13 mouse cellular contexts compared by ENCODE assay signal in genomic region chr2:133761496-133761895, GRCm38 (mm10).
DNase-seq lines count a peak whose midpoint lies in the region; ATAC-seq and TF ChIP-seq lines count a peak whose summit lies in the region.
"Had no signal": no experiment of that assay in that cellular context is flagged by ENCODE, and none has a peak within 500 bp of the region (broad histone marks: within the 10 kb centered on the region; RNA-seq: fewer than 3 reads in every experiment).

No protein-coding gene starts in this region.

- no peak overlapping the region for H3K9ac ChIP-seq in liver, embryonic 16.5 days (ENCODE audit: low read depth, low read length)
- H3K9ac ChIP-seq in liver, embryonic 12.5 days = no peak overlapping the region
- H3K9ac ChIP-seq: embryonic facial prominence, embryonic 13.5 days; hindbrain, embryonic 12.5 days; limb, embryonic 15.5 days; midbrain, embryonic 15.5 days had no signal

- ATAC-seq in liver, embryonic 16.5 days (ENCODE audit: low read depth) = peak; percentile 68
- no peak for ATAC-seq in liver, embryonic 12.5 days
- ATAC-seq: midbrain, embryonic 15.5 days had no signal

- no peak overlapping the region for H3K4me3 ChIP-seq in gastrocnemius, adult 2 months
- no peak overlapping the region for H3K4me3 ChIP-seq in liver, embryonic 16.5 days (ENCODE audit: low read depth, low read length)
- no peak overlapping the region for H3K4me3 ChIP-seq in liver, embryonic 12.5 days
- H3K4me3 ChIP-seq: embryonic facial prominence, embryonic 13.5 days; hindbrain, embryonic 12.5 days; limb, embryonic 15.5 days; midbrain, embryonic 15.5 days had no signal

- H3K4me2 ChIP-seq in liver, embryonic 16.5 days (ENCODE audit: low read depth, low read length) = no peak overlapping the region
- H3K4me2 ChIP-seq in liver, embryonic 12.5 days = no peak overlapping the region
- H3K4me2 ChIP-seq: embryonic facial prominence, embryonic 13.5 days; hindbrain, embryonic 12.5 days; limb, embryonic 15.5 days; midbrain, embryonic 15.5 days had no signal

- WGBS in liver, embryonic 16.5 days (ENCODE audit: insufficient replicate concordance) = 65% methylated on average over 7 of the region's 7 CpGs
- 69% methylated on average over 7 of the region's 7 CpGs for WGBS in liver, embryonic 12.5 days (ENCODE audit: insufficient replicate concordance)

- DNase-seq in gastrocnemius, adult 2 months = peak; percentile 17
- DNase-seq in gastrocnemius, postnatal 10 days = no peak
- DNase-seq in brain, adult 2 months (ENCODE audit: low read depth, low spot score) = peak; percentile 23
- DNase-seq in lung, postnatal 25 days (ENCODE audit: low spot score) = peak; percentile 89
- no peak for DNase-seq in spleen, adult 12 weeks (ENCODE audit: low spot score)
- DNase-seq in right cerebral cortex, postnatal 10 days (ENCODE audit: low spot score in 2 of 2) = no peak
- DNase-seq: cerebellum, adult 11-12 months had no signal

- H3K4me1 ChIP-seq in liver, embryonic 16.5 days (ENCODE audit: control insufficient read depth, low read depth, low read length) = no peaks in the 10 kb centered on the region
- H3K4me1 ChIP-seq in liver, embryonic 12.5 days = no peaks in the 10 kb centered on the region
- H3K4me1 ChIP-seq: embryonic facial prominence, embryonic 13.5 days; hindbrain, embryonic 12.5 days; limb, embryonic 15.5 days; midbrain, embryonic 15.5 days had no signal

- intact Hi-C loops in gastrocnemius, adult 2 months (cut with DNase I) = no loop called here

- H3K9me3 ChIP-seq in liver, embryonic 16.5 days (replicated peaks; ENCODE audit: control insufficient read depth, low read length) = no peaks in the 10 kb centered on the region
- H3K9me3 ChIP-seq in liver, embryonic 12.5 days (replicated peaks) = no peaks in the 10 kb centered on the region
- H3K9me3 ChIP-seq: embryonic facial prominence, embryonic 13.5 days; hindbrain, embryonic 12.5 days; limb, embryonic 15.5 days; midbrain, embryonic 15.5 days had no signal

- no peaks in the 10 kb centered on the region for H3K27me3 ChIP-seq in liver, embryonic 16.5 days (ENCODE audit: control insufficient read depth, insufficient read depth, low read depth, low read length)
- no peaks in the 10 kb centered on the region for H3K27me3 ChIP-seq in liver, embryonic 12.5 days (replicated peaks)
- H3K27me3 ChIP-seq: embryonic facial prominence, embryonic 13.5 days; hindbrain, embryonic 12.5 days; limb, embryonic 15.5 days; midbrain, embryonic 15.5 days had no signal

- no peaks in the 10 kb centered on the region for H3K36me3 ChIP-seq in liver, embryonic 16.5 days (ENCODE audit: control insufficient read depth, insufficient read depth)
- no peaks in the 10 kb centered on the region for H3K36me3 ChIP-seq in liver, embryonic 12.5 days
- H3K36me3 ChIP-seq: embryonic facial prominence, embryonic 13.5 days; hindbrain, embryonic 12.5 days; limb, embryonic 15.5 days; midbrain, embryonic 15.5 days had no signal

- no peak for TF ChIP-seq CTCF in gastrocnemius, adult 2 months (IDR thresholded peaks at IDR 0.05)

- H3K27ac ChIP-seq in gastrocnemius, adult 2 months = no peak overlapping the region
- H3K27ac ChIP-seq in liver, embryonic 16.5 days (ENCODE audit: low read length) = no peak overlapping the region
- H3K27ac ChIP-seq in liver, embryonic 12.5 days = no peak overlapping the region
- H3K27ac ChIP-seq: embryonic facial prominence, embryonic 13.5 days; hindbrain, embryonic 12.5 days; limb, embryonic 15.5 days; midbrain, embryonic 15.5 days had no signal

Comparison
In these comparisons a context has a peak if more than half of its experiments do, and no peak if none do; other contexts are left out.
1. DNase-seq: peak in gastrocnemius, adult 2 months (single experiment), brain, adult 2 months (single experiment) and lung, postnatal 25 days (single experiment); none in gastrocnemius, postnatal 10 days (single experiment), spleen, adult 12 weeks (single experiment) and right cerebral cortex, postnatal 10 days (0 of 2).